ENCODE assay signal across 21 mouse cellular contexts in the genomic region with DNA sequence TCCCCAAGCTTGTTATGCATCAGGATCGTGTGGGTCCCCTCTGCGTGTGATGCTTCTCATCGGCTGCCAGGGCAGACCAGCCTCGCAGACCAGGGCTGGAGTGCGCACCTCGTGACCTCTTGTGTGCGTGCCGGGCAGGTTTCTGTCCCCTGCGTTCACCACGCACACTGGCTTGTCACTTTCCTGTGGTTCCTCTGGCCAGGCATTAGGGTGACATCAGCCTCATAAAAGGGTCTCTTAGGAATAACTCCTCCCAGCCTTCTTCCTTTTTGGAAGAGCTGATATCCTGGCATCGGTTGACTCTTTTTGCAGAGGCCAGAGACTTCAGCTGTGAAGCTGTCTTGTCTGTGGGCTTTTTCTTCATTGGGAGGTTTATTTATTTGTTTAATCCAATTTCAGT. TPM values are rescaled to one million over a fixed set of nuclear protein-coding genes. Genes with fewer than 3 reads are reported as not detected.
A peak's percentile ranks its signal among the peaks of the same experiment; 100 is the strongest.
DNase-seq lines count a peak whose midpoint lies in the region; ATAC-seq and TF ChIP-seq lines count a peak whose summit lies in the region.
"Had no signal": no experiment of that assay in that cellular context is flagged by ENCODE, and none has a peak within 500 bp of the region (broad histone marks: within the 10 kb centered on the region; RNA-seq: fewer than 3 reads in every experiment).

No protein-coding gene starts in this region.

- no peak for TF ChIP-seq CTCF in heart, postnatal 0 days (IDR thresholded peaks at IDR 0.05; ENCODE audit: low read depth)
- TF ChIP-seq CTCF in thymus, adult 2 months (IDR thresholded peaks at IDR 0.05; ENCODE audit: borderline replicate concordance, control insufficient read depth, extremely low read depth, insufficient read depth, low read length, poor library complexity): no peak

- TF ChIP-seq POLR2A in thymus, adult 2 months (IDR thresholded peaks at IDR 0.05; ENCODE audit: control insufficient read depth, extremely low read depth, insufficient read depth, low read length, poor library complexity): no peak

- no peak for TF ChIP-seq EP300 in heart, postnatal 0 days (IDR thresholded peaks at IDR 0.05; ENCODE audit: low read depth)

- H3K36me3 ChIP-seq in heart, embryonic 10.5 days: peaks cover 71% of the 10 kb centered on the region
- H3K36me3 ChIP-seq in heart, postnatal 0 days (replicated peaks; ENCODE audit: control insufficient read depth, insufficient read depth, low read length): peaks cover 5% of the 10 kb centered on the region; the same call in 1 of the 2 replicates
- no peaks in the 10 kb centered on the region for H3K36me3 ChIP-seq in thymus, adult 2 months (ENCODE audit: control insufficient read depth, insufficient read depth, low read length)

- 79% methylated on average over 11 of the region's 11 CpGs for WGBS in heart, embryonic 10.5 days
- 28% methylated on average over 11 of the region's 11 CpGs for WGBS in heart, postnatal 0 days
- WGBS in thymus, adult 2 months: 98% methylated on average over 11 of the region's 11 CpGs

- no peak overlapping the region for H3K4me3 ChIP-seq in heart, embryonic 10.5 days
- H3K4me3 ChIP-seq in brown adipose tissue, adult 24 weeks (ENCODE audit: insufficient read depth, low read depth, low read length): peak overlapping the region; percentile 5; the same call in 1 of the 2 replicates
- H3K4me3 ChIP-seq in heart, postnatal 0 days (ENCODE audit: low read depth, low read length): no peak overlapping the region
- H3K4me3 ChIP-seq in thymus, adult 2 months (ENCODE audit: control insufficient read depth, insufficient read depth, low read length): no peak overlapping the region
- H3K4me3 ChIP-seq: forebrain, embryonic 13.5 days; hindbrain, embryonic 15.5 days; limb, embryonic 12.5 days; liver, embryonic 13.5 days; midbrain, embryonic 13.5 days had no signal

- H3K27me3 ChIP-seq in heart, embryonic 10.5 days (ENCODE audit: insufficient read depth, poor library complexity, severe bottlenecking): no peaks in the 10 kb centered on the region
- no peaks in the 10 kb centered on the region for H3K27me3 ChIP-seq in heart, postnatal 0 days (ENCODE audit: control insufficient read depth, insufficient read depth, low read length)
- no peaks in the 10 kb centered on the region for H3K27me3 ChIP-seq in thymus, adult 2 months (ENCODE audit: control insufficient read depth, insufficient read depth, low read length)
- H3K27me3 ChIP-seq: forebrain, embryonic 13.5 days; hindbrain, embryonic 15.5 days; limb, embryonic 12.5 days; liver, embryonic 13.5 days; midbrain, embryonic 13.5 days had no signal

- peak; percentile 30 for ATAC-seq in heart, postnatal 0 days (ENCODE audit: insufficient read depth, low read depth)
- ATAC-seq: CD4-positive, CD25-positive, alpha-beta regulatory T cell, adult 4 months; forebrain, embryonic 13.5 days; midbrain, embryonic 13.5 days had no signal

- H3K9ac ChIP-seq in heart, postnatal 0 days (replicated peaks; ENCODE audit: low read depth, low read length): peak overlapping the region; percentile 47; the same call in 1 of the 2 replicates
- H3K9ac ChIP-seq: forebrain, embryonic 13.5 days; hindbrain, embryonic 15.5 days; limb, embryonic 12.5 days; liver, embryonic 13.5 days; midbrain, embryonic 13.5 days had no signal

- peak overlapping the region; percentile 19; the same call in 1 of the 2 replicates for H3K4me2 ChIP-seq in heart, postnatal 0 days (ENCODE audit: low read depth, low read length)
- H3K4me2 ChIP-seq: forebrain, embryonic 13.5 days; hindbrain, embryonic 15.5 days; limb, embryonic 12.5 days; liver, embryonic 13.5 days; midbrain, embryonic 13.5 days had no signal

- peak; percentile 52 for DNase-seq in gastrocnemius, adult 18-20 months (ENCODE audit: low spot score)
- no peak for DNase-seq in gastrocnemius, adult 8-10 months (ENCODE audit: low spot score in 2 of 2)
- DNase-seq in heart, embryonic 10.5 days (ENCODE audit: low spot score): no peak
- no peak for DNase-seq in heart, adult 8-10 months (ENCODE audit: low spot score)
- no peak for DNase-seq in heart, postnatal 0 days (ENCODE audit: low spot score)
- DNase-seq in thymus, adult 2 months: no peak
- no peak for DNase-seq in testis, postnatal 14 days (ENCODE audit: low spot score)
- DNase-seq: cerebellum, adult 2 months; embryo, embryonic 11 days; gastrocnemius, postnatal 36 days; kidney, adult 8-10 months; kidney, postnatal 10 days; liver, embryonic 13.5 days; lung, adult 2 months; lung, postnatal 14 days had no signal

- no peaks in the 10 kb centered on the region for H3K9me3 ChIP-seq in heart, embryonic 10.5 days
- H3K9me3 ChIP-seq in heart, postnatal 0 days (replicated peaks; ENCODE audit: control insufficient read depth, low read length): no peaks in the 10 kb centered on the region
- H3K9me3 ChIP-seq: forebrain, embryonic 13.5 days; hindbrain, embryonic 15.5 days; limb, embryonic 12.5 days; liver, embryonic 13.5 days; midbrain, embryonic 13.5 days had no signal

- H3K4me1 ChIP-seq in heart, embryonic 10.5 days: peaks cover 73% of the 10 kb centered on the region
- H3K4me1 ChIP-seq in brown adipose tissue, adult 24 weeks (ENCODE audit: control insufficient read depth, insufficient read depth, insufficient read length, low read length): peaks cover 62% of the 10 kb centered on the region
- H3K4me1 ChIP-seq in heart, postnatal 0 days (ENCODE audit: control insufficient read depth, insufficient read depth): peaks cover 63% of the 10 kb centered on the region
- peaks cover 35% of the 10 kb centered on the region for H3K4me1 ChIP-seq in thymus, adult 2 months (replicated peaks; ENCODE audit: control insufficient read depth, insufficient read depth, low read length)

- H3K27ac ChIP-seq in heart, embryonic 10.5 days: peak overlapping the region; percentile 57; the same call in 1 of the 2 replicates
- H3K27ac ChIP-seq in brown adipose tissue, adult 24 weeks (replicated peaks; ENCODE audit: low read depth, low read length): peak overlapping the region; percentile 86
- H3K27ac ChIP-seq in heart, postnatal 0 days (ENCODE audit: low read depth): peak overlapping the region; percentile 63
- H3K27ac ChIP-seq in thymus, adult 2 months (ENCODE audit: control insufficient read depth, insufficient read depth, low read length): no peak overlapping the region
- H3K27ac ChIP-seq: forebrain, embryonic 13.5 days; hindbrain, embryonic 15.5 days; limb, embryonic 12.5 days; liver, embryonic 13.5 days had no signal

RNA-seq across cellular contexts. Expression of gene Dusp1, which starts 12.2 kb away (rescaled TPM):
- 100 to 1,000 TPM in 1 of 2 experiments, 10 to 100 TPM in 1; 66.1 to 117 TPM for total RNA-seq in gastrocnemius, adult 18-20 months (2021)
- total RNA-seq in gastrocnemius, adult 8-10 months (2022): 10 to 100 TPM; 49.6 to 99.2 (median 59.4) TPM
- 28.8 and 31.5 TPM in 2 replicates for polyA plus RNA-seq in heart, embryonic 10.5 days (2016; fragmentation: Nextera tagmentation; extraction: Ambion mirVana)
- 10 to 100 TPM; 51.1 to 75.8 (median 59.4) TPM for total RNA-seq in heart, adult 8-10 months (2022)
- polyA plus RNA-seq in brown adipose tissue, adult 24 weeks (2012; ENCODE audit: insufficient read depth, insufficient read length, missing spikeins): 44.4 and 326 TPM in 2 replicates
- 105 and 114 TPM in 2 replicates for total RNA-seq in heart, postnatal 0 days (2014; rRNA removed; ENCODE audit: low replicate concordance)
- polyA plus RNA-seq in heart, postnatal 0 days (2015; fragmentation: Nextera tagmentation; extraction: Ambion mirVana): 23.1 and 24.0 TPM in 2 replicates
- polyA plus RNA-seq in thymus, adult 2 months (2012; rRNA removed): 53.8 and 59.3 TPM in 2 replicates

RNA-seq across cellular contexts. Expression of gene Ergic1, which starts 12.8 kb away (rescaled TPM):
- total RNA-seq in gastrocnemius, adult 18-20 months (2021): 10 to 100 TPM; 44.6 to 46.5 TPM
- total RNA-seq in gastrocnemius, adult 8-10 months (2022): 10 to 100 TPM; 42.1 to 62.2 (median 50.9) TPM
- 130 and 150 TPM in 2 replicates for polyA plus RNA-seq in heart, embryonic 10.5 days (2016; fragmentation: Nextera tagmentation; extraction: Ambion mirVana)
- total RNA-seq in heart, adult 8-10 months (2022): 10 to 100 TPM; 52.7 to 57.9 (median 55.4) TPM
- polyA plus RNA-seq in brown adipose tissue, adult 24 weeks (2012; ENCODE audit: insufficient read depth, insufficient read length, missing spikeins): 124 and 179 TPM in 2 replicates
- 148 and 152 TPM in 2 replicates for total RNA-seq in heart, postnatal 0 days (2014; rRNA removed; ENCODE audit: low replicate concordance)
- polyA plus RNA-seq in heart, postnatal 0 days (2015; fragmentation: Nextera tagmentation; extraction: Ambion mirVana): 50.8 and 53.3 TPM in 2 replicates
- 80.2 and 86.3 TPM in 2 replicates for polyA plus RNA-seq in thymus, adult 2 months (2012; rRNA removed)
